Mouse (Mus musculus) embryo, embryonic 11.5 days (tissue): Measurements from ENCODE around the gene Cdipt.
A peak's percentile ranks its signal among the peaks of the same experiment; 100 is the strongest.

Source experiments
- DNase-seq: peaks from one replicate; pipeline ENCODE4 v3.0.0-alpha.2; 2012; ENCODE audit warnings: low read depth, low spot score

Cdipt gene

DNA sequence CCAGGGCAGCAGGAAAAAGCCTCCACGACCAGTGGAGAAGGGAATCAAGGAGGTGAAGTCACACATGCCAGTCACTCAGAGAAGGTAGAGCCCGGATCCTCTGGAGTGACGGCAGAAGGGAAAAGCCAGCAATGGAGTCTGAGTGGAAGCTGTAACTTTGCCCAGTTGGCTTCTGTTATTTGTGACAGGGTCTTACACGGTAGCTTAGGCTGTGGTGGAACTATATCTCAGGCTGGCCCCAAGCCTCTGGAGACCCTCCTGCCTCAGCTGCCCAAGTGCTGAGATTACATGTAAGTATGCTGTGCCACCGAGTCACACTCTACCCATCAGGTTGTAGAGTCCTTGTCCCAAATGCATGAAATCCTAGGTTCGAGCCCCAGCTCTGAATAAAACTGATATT lies 37.7 kb downstream of the Cdipt start:
- no peak for DNase-seq

DNA sequence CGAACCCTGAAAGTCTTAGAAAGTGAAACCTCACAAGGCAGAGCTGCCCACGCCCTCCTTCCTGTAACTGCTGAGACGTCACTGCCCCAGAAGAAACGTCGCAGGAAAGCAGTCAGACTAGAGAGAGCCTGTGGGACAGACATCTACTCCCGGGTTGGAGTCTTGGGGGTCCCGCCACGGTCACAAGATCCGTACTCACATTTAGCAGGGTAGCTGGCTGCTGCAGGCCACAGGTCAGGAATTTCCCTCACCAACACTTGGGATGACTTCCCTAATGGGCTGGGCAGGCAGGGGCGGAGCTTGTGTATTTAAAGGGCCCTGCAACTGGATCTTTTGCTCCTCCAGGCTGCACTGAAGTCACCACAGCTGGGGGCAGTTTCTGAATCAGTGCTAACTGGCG lies 38.6 kb downstream of the Cdipt start, which contains the start of gene Mvp:
Gene Mvp (minus strand): TSS at position 302 of the 400 bp plus-strand sequence.
- DNase-seq: peak; percentile 13

DNA sequence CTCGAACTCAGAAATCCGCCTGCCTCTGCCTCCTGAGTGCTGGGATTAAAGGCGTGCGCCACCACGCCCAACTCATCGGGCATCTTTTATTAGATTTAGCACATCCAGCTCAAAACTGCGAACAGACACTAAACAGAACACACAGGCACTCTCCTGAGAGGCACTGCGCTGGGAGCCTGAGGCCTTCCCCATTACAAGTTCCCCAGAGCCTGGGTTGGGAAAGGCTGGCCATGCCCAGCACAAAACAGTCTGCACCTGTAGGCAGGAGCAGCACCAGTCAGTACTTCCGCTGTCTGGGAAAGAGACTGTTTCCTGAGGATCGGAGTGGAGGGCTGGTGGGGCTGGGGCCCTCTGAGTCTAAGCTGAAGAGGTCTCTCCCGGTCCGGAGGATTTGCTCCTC lies 39.3 kb downstream of the Cdipt start:
- no peak for DNase-seq

DNA sequence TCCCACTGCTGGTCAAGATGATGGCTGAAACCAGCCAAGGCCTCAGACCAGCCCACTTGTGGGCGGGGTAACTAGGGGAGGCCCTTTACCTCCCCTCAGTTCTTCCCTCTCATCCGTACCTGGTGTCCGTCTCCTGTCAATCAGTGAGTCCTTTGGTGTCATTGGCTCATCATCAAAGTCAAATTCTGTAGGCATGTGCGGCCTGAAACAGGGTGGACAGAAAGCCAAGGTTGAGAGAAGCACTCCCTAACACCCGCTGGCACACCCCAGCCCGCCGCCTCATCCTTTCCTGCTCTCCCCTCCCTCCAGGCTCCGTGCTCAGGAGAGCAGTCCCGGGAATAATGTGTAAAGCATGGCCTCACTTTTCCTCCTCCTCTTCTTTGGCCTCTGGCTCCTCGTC lies 40.4 kb downstream of the Cdipt start:
- DNase-seq: peak; percentile 35

DNA sequence TGATC lies 40.6 kb downstream of the Cdipt start, which contains the start of gene Pagr1b:
Gene Pagr1b (minus strand): TSS at position 4 of the 5 bp plus-strand sequence.
- DNase-seq: no peak

DNA sequence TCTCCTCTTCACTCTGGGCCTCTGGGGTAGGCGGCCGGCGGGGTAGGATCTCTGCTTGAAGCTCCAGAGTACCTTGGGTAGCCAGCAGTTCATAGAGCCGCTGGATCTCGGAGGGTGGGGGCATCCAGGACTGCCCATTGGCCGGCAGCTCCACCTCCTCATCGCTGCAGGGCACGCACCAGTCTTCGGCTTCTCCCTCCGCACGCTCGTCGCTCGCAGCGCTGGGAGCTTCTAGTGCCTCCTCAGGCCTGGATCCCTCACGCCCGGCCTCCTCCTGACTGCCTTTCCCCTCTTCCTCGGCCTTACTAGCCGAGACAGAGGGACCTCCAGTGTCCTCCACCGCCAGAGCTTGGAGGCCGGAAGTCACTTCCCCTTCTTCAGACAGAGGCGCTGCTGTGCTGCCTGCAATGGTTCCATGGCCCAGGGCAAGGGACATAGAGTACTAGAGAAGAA lies 40.8 kb downstream of the Cdipt start:
- DNase-seq: no peak

DNA sequence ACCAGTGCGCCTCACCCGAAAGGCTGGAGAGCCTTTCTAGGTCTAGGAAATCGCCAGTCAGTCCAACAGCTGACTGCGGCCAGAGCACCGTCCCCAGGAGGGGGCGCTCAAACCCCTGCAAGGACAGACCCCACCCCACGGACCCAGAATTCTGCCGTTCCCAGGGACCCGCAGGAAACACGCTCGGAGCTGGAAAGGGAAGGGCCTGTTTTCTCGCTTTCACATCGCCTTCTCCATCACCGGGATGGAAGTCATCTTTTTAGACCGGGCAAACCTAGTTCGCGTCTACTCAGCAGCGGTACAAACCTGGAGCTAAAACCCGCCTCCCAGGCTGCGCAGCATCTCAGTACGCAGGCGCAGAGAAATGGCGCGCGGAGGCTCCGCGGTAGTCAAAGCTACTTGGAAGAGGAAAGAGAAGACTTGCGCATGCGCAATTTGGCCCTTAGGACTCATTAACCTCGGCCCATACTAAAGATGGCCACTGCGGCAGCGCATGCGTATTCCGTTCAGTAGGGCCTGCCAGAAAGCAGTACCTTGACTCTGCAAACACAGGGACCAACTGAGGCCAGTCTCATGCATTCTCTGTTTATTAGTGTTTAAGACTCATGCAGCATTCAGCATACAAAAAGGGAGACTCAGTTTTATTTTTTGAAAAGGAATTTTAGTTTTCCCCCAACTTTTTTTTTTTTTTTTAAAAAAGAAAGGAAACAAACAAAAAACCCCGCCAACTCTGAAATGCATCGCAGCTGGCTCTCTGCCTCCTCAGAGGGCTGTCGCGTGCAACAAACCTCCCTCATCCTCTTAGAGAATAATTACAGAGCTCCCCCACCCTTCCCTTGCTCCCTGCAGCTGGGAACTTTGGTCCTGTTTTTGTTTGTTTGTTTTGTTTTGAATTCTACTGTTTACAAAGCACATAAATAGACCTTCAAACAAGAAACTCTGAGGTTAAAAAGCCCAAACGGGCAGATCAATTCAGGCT lies 41.5 kb downstream of the Cdipt start, which contains the start of gene Pagr1a:
Gene Pagr1a (minus strand): TSS at position 382 of the 979 bp plus-strand sequence.
- peak; percentile 100 for DNase-seq

DNA sequence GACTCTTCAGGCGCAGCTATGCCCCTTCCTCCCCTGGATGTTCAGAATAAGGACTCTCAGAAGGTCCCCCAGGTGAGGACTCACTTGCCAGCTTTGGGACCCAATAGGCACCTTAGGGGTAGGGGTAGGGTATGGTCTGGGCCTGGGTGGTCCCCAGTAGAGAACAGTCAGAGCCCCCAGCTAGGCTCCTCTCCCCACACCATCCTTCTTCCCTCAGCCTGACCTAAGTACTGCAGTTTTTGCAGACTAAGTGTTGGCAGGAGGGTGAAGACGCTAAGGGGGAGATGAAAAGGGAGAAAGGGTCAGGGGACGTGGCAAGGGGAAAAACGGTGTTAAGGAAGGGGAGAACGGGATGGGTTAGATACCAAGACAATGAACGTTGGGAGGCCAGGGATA lies 42.2 kb downstream of the Cdipt start:
- no peak for DNase-seq

DNA sequence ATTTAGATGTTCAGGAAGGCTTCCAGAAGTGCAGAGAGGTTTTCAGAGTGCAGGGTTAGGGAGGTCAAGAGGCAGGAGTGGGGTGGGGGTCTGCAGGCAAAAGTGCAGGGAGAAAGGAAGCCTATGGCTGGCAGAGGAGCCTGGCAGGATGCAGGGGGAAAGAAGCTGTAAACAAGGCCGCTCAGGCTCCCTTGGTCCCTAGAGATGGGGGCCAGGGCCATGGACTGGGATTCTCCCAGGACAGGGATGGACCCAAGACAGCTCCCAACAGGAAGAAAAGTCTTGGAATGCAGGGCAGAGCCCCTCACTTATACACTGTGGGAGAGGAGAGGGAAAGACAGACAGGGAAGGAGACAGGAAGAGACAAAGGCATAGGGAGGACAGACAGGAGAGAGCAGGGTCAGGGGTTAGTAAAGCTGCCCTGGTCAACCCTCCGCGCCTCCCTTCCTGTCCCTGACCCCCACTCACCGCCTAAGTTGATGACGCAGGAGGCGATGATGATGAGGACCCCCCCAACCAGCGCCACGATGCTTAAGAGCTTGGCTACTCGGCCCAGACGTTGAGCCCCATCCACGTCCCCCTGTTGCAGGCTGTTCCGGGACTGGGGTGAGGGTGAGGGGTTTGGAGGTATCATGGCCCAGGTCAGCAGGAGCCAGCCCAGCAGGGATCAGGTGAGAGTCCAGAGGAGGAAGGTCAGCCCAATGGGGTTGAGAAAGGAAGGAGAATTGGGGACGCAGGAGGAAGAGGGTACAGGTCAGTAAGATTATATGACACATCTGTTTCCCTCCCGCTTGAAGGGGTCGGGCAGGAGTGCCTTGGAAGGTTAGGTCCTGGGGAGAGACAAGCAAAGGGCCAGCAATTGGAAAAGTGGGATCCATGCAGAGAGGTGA lies 42.9 kb downstream of the Cdipt start:
- no peak for DNase-seq

DNA sequence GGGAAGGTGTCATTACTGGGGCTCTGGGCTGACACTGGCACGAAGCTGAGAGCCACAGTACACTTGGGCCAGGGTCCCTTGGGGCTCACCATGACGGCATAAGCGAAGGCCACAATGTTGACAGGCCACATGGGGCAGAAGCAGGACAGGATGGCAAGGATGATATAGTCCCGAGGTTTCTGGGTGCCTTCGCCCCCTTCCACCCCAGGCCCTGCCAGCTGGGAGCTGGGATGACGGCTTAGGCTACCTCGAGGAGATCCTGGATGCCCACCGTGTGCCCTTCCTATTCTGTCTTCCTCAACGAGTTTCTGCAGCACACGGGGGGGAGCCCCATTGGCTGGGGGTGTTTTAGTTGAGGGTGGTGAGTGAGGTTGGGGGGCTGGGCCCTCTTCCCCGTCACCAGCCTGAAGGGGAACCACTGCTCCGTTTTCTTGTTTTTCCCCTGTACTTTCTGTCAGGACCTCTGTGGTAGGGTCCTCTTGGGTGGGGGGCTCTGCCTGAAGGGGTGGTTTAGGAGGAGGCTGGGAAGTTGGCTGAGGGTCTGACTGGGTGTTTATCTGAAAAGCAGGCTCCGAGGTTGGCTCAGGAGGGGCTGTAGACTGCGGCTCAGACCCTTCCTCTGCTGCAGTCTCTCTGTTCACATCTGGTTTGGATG lies 43.7 kb downstream of the Cdipt start:
- no peak for DNase-seq

DNA sequence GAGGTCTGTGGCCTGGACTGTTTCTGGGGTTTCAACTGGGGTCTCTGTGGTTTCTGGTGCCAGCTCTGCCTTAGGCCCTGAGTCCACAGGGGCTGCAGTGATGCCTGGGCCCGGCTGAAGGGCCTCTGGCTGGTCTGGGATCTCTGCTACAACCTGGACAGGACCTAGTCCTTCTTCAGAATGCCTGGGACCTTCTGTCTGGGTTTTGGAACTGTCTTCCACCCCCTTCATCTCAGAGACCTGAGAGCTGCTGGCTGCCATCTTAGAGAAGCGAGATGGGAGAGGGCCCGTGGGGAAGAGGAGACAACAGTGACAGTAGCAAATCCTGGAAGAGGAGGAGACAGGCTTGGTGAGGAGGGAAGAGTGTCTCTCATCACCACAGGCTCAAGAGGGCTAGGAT lies 44.3 kb downstream of the Cdipt start:
- DNase-seq: no peak

DNA sequence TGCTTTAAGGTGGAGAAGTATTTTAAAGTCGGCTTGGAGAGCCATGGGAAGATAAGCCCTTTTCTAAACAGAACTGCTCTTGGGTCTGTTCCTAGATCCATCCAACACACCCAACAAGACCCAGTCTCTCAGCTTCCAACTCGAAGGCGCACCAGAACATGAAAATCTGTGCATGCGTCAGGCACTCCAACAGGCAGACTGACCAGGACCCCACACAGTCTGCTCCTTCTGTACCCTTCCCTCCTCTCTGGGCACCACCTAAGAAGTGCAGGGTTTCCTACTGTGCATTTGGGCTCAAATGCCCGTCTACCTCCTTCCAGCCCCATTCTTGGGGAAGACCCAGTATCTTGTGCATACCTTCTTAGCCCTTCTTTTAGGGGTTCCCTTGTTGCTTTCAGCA lies 44.8 kb downstream of the Cdipt start:
- no peak for DNase-seq

DNA sequence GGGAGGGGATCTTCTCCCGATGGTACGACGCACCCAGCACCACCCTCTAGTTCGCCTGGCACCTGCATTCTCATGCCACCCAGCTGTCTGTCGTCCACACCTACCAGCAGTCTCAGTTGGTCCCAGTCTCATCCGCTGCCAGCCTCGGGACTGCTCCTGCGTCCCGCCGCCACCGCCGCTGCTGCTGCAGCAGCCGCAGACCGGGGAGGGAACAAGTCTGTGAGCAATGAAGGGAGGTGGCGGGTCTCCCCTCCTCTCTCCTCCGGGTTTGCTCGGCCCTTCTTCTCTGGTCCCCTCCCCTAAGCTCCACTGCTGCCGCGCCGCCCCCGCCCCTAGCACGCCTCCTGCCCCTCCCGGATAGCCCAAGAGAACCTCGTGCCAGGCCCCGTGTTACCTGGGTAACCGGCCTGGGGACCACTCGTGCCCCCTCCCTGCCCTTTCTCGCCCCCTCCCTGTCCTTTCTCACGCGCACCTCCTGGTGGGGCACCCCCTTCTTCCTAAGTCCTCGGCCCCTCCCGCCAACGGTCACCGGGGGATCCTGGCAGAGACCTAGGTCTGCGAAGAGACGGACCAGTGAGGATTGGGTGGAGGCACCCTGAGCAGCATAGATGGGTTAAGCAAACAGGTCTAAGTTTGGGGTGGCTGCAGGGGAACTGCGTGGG lies 45.3 kb downstream of the Cdipt start, which contains the start of the genes Gm42742 and Prrt2:
Gene Gm42742 (minus strand): TSS at position 197 of the 662 bp plus-strand sequence.
Gene Prrt2 (minus strand): TSS at position 311 of the 662 bp plus-strand sequence.
- peak; percentile 41 for DNase-seq

DNA sequence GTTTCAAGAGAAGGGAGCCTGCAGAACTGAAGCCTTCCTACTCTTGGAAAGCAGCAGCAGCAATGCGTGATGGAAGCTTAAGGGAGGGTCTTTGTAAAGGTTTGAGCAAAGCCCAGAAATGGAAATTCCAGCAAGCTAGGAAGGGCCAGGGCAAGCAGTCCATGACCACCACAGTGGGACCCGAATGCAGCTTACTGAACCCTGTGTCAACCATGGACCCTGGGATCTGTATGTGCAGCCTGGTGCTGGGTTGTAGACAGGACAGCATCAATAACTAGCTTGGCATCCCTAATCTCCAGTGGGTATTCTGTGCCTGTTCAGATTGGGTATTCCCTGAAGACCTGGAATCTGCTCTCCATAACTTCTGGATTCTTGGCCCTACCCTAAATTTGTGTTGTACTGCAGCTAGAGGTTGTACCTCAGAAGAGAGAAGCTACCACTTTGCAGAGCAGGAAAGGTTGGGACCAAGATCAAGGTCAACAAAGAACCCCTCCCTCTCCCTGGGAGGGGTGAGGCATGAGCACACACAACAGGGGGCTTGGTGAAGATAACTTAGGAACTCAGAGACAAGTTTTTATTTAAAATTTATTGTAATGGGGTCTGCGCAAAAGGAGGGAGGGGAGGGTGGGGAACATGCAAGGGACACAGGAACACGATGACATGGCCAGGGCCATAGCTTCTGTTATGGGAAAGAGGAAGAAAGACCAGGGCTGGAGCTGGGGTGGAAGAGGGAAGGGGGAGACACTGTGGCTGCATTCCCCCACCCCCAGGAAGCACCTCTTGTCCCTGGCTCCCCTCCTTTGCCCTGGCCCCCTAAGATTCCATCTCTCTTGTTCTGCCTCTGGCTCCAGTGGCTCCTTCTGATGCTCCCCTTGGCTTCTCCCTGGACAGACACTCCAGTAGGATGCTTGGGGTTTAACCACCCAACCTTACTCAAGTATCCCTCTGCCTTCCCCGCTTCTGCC lies 46.1 kb downstream of the Cdipt start:
- no peak for DNase-seq

DNA sequence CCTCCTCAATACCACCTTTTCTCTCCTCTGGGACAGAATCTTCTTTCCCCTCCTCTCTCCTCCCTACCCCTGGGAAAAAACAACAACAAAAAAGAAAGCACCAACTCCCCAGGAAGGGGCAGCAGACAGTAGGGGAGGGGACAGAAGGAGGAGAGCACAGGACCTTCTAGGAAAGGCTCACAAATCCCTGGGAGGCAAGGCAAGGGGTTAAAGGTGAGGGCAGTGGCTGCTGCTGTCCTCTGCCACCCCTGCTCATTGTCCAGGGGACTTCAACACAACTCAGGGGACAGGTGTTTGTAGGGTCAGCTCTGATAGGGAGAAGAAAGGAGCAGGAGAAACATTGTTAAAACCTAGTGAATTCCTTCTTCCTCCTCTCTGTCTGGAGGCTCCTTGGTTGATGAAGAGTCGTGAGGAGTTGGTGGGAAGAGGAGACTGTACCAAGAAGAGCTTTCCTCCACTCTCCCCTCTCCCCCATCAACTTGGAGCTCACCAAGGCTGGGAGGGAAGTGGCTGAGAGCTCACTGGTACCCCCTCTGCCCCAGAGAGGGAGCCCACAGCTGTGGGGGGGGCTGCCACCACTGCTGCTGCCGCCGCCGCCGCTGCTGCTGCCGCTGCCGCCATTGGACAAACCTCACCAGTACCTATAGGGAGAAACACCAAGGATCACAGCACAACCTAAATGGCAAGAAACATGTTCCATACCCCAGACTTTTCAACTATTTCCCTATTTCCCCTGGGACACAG lies 47.0 kb downstream of the Cdipt start:
- DNase-seq: no peak

DNA sequence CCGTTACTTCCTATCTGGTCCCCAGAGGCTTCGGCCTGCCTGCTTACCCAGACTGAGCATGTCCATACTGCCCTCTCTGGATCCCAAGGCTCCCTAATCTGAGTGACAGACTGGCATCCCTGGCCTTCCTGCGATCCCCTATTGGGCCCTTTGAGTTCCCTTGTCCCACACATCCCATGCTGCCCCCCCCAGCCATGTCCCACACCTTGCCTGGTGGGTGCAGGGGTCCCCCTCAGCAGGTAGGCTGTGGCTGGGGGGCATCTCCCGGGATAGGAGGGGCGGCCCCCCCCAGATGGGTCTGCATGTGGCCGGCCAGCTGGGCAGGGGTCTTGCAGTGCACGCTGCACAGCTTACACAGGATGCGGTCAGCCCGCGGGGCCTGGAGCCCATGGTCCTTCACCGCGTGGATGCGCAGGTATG lies 47.6 kb downstream of the Cdipt start:
- no peak for DNase-seq

DNA sequence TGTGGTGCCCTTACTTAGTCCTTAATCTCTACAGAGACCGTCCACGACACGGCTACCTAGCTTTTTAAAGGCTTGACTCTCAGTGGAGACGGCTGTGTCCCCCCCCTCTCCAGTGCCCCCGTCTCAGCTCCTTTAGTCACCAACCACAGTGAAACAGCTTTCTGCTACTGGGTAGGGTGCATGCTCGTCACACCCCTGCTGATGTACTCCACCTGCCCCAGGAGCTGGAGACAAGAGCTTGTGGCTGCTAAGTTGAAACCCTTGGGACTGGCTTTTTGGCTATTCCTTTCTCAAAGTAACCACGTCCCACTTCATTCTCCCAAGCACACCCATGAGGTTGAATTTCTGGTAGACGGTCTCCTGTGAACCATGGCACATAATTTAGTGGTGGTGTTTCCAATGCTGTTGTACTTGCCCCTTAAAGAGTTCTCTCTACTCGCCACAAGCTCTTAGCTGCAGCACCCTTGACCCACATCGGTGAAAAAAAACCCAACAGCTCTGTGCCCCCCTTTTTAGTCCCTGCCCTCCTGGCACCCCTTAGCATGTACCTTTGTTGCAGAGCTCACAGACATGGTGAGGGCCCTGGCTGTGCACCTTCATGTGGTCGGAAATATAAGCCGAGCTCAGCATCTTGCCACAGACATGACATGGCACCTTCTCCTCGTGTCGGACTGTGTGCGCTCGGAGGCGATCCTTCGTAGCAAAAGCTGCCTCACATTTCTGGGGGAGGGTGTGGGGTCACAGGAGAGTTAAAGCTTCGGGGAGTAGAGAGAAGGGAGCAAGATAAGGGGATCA lies 48.4 kb downstream of the Cdipt start:
- no peak for DNase-seq

DNA sequence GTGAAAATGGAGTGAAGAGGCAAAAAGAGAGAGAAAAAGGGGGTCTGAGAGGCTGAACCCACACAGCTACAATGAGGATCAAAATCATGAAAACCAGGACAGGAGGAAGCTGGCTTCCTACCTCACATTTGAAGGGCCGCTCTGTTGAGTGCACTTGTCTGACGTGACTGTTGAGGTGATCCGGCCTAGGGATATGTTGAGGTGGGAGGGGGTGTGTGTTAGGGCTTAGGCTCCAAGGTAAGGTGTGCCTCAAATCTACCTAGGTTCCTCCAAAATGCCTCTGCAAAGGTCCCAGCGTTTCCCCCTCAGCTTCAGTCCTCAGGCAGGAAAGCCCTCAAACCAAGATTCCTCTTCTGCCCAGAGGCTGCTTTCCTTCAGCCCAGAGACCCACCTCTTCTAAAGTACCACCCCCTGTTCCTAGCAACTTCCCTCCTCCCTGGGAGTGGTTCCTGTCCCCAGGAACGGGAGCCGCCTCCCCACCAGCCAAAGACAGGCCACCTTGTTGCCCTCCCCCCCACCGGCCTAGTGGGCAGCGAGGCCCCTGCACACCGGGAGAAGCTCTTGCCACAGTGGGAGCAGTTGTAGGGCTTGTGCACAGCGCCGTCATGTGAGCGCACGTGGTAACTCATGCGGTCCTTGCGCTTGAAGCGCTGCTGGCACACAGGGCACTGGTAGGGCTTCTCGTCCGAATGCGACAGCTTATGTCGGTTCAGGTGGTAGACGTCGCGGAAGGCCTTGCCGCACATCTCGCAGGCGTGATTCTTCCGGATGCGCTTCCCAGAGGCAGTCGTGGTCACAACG lies 49.2 kb downstream of the Cdipt start:
- peak; percentile 59 for DNase-seq
